Mouse (Mus musculus): ENCODE measurements around the gene Pax7. TPM values are rescaled to one million over a fixed set of nuclear protein-coding genes. Genes with fewer than 3 reads are reported as not detected.

Pax7 gene
- polyA plus RNA-seq, 1 experiment: 0.18 TPM

- H3K4me1 ChIP-seq (ENCODE audit: control insufficient read depth, insufficient read depth, low read length): no peaks in the 10 kb centered on the region
- no peak for TF ChIP-seq POLR2A (IDR thresholded peaks at IDR 0.05; ENCODE audit: borderline replicate concordance, extremely low read depth, low read depth, low read length)
- no peak for TF ChIP-seq CTCF (IDR thresholded peaks at IDR 0.05; ENCODE audit: insufficient read depth, low read length)
- H3K4me3 ChIP-seq (replicated peaks; ENCODE audit: extremely low read depth, low read depth, low read length): no peak overlapping the region
- DNase-seq: no peak
- 8% methylated on average over 18 of the region's 18 CpGs for WGBS
Measured at GRCm38 (mm10) chr4:139767115-139767718, 66.1 kb downstream of the Pax7 start.

- Histone ChIP-seq H3K4me3 (replicated peaks; ENCODE audit: extremely low read depth, low read depth, low read length) (no peak overlapping the region), H3K4me1 (ENCODE audit: control insufficient read depth, insufficient read depth, low read length) (no peaks in the 10 kb centered on the region)
- no peak for TF ChIP-seq CTCF (IDR thresholded peaks at IDR 0.05; ENCODE audit: insufficient read depth, low read length)
- no peak for TF ChIP-seq POLR2A (IDR thresholded peaks at IDR 0.05; ENCODE audit: borderline replicate concordance, extremely low read depth, low read depth, low read length)
- 13% methylated on average over 13 of the region's 13 CpGs for WGBS
- no peak for DNase-seq
Measured at GRCm38 (mm10) chr4:139761911-139762310, 71.4 kb downstream of the Pax7 start.

GRCm38 (mm10) chr4:139760736-139761135 lies 72.6 kb downstream of the Pax7 start:
- no peak overlapping the region for H3K4me3 ChIP-seq (replicated peaks; ENCODE audit: extremely low read depth, low read depth, low read length)
- TF ChIP-seq POLR2A (IDR thresholded peaks at IDR 0.05; ENCODE audit: borderline replicate concordance, extremely low read depth, low read depth, low read length): no peak
- TF ChIP-seq CTCF (IDR thresholded peaks at IDR 0.05; ENCODE audit: insufficient read depth, low read length): no peak
- no peak for DNase-seq
- H3K4me1 ChIP-seq (ENCODE audit: control insufficient read depth, insufficient read depth, low read length): no peaks in the 10 kb centered on the region
- WGBS: 69% methylated on average over 11 of the region's 11 CpGs

- no peak for TF ChIP-seq POLR2A (IDR thresholded peaks at IDR 0.05; ENCODE audit: borderline replicate concordance, extremely low read depth, low read depth, low read length)
- no peak for TF ChIP-seq CTCF (IDR thresholded peaks at IDR 0.05; ENCODE audit: insufficient read depth, low read length)
- WGBS: 22% methylated on average over 16 of the region's 17 CpGs
- Histone ChIP-seq H3K4me3 (replicated peaks; ENCODE audit: extremely low read depth, low read depth, low read length) (no peak overlapping the region), H3K4me1 (ENCODE audit: control insufficient read depth, insufficient read depth, low read length) (no peaks in the 10 kb centered on the region)
- no peak for DNase-seq
Measured at GRCm38 (mm10) chr4:139758512-139759340, 74.6 kb downstream of the Pax7 start.

GRCm38 (mm10) chr4:139756931-139757330 lies 76.4 kb downstream of the Pax7 start:
- TF ChIP-seq CTCF (IDR thresholded peaks at IDR 0.05; ENCODE audit: insufficient read depth, low read length) (no peak), POLR2A (IDR thresholded peaks at IDR 0.05; ENCODE audit: borderline replicate concordance, extremely low read depth, low read depth, low read length) (no peak)
- Histone ChIP-seq H3K4me3 (replicated peaks; ENCODE audit: extremely low read depth, low read depth, low read length) (no peak overlapping the region), H3K4me1 (ENCODE audit: control insufficient read depth, insufficient read depth, low read length) (no peaks in the 10 kb centered on the region)
- WGBS: 19% methylated on average over 12 of the region's 13 CpGs
- no peak for DNase-seq

- WGBS: 32% methylated on average over 11 of the region's 11 CpGs
- DNase-seq: no peak
Measured at GRCm38 (mm10) chr4:139754148-139754710, 79.1 kb downstream of the Pax7 start.

GRCm38 (mm10) chr4:139750926-139751325 lies 82.4 kb downstream of the Pax7 start:
- no peak for DNase-seq
- no peak for TF ChIP-seq POLR2A (IDR thresholded peaks at IDR 0.05; ENCODE audit: borderline replicate concordance, extremely low read depth, low read depth, low read length)
- no peak for TF ChIP-seq CTCF (IDR thresholded peaks at IDR 0.05; ENCODE audit: insufficient read depth, low read length)
- WGBS: 83% methylated on average over 5 of the region's 5 CpGs
- Histone ChIP-seq H3K4me1 (ENCODE audit: control insufficient read depth, insufficient read depth, low read length) (no peaks in the 10 kb centered on the region), H3K4me3 (replicated peaks; ENCODE audit: extremely low read depth, low read depth, low read length) (no peak overlapping the region)

More at GRCm38 (mm10) chr4:139754148-139754710, 79.1 kb downstream of the Pax7 start:
- Histone ChIP-seq H3K4me3 (replicated peaks; ENCODE audit: extremely low read depth, low read depth, low read length) (no peak overlapping the region), H3K4me1 (ENCODE audit: control insufficient read depth, insufficient read depth, low read length) (no peaks in the 10 kb centered on the region)
- TF ChIP-seq POLR2A (IDR thresholded peaks at IDR 0.05; ENCODE audit: borderline replicate concordance, extremely low read depth, low read depth, low read length) (no peak), CTCF (IDR thresholded peaks at IDR 0.05; ENCODE audit: insufficient read depth, low read length) (no peak)

GRCm38 (mm10) chr4:139747190-139747936 lies 86.0 kb downstream of the Pax7 start:
- DNase-seq: no peak
- TF ChIP-seq POLR2A (IDR thresholded peaks at IDR 0.05; ENCODE audit: borderline replicate concordance, extremely low read depth, low read depth, low read length) (no peak), CTCF (IDR thresholded peaks at IDR 0.05; ENCODE audit: insufficient read depth, low read length) (no peak)
- 46% methylated on average over 12 of the region's 12 CpGs for WGBS
- Histone ChIP-seq H3K4me3 (replicated peaks; ENCODE audit: extremely low read depth, low read depth, low read length) (no peak overlapping the region), H3K4me1 (ENCODE audit: control insufficient read depth, insufficient read depth, low read length) (no peaks in the 10 kb centered on the region)

- WGBS: 33% methylated on average over 12 of the region's 12 CpGs
Measured at GRCm38 (mm10) chr4:139746177-139746576, 87.2 kb downstream of the Pax7 start.

More at GRCm38 (mm10) chr4:139746177-139746576, 87.2 kb downstream of the Pax7 start:
- TF ChIP-seq CTCF (IDR thresholded peaks at IDR 0.05; ENCODE audit: insufficient read depth, low read length): no peak
- no peak for TF ChIP-seq POLR2A (IDR thresholded peaks at IDR 0.05; ENCODE audit: borderline replicate concordance, extremely low read depth, low read depth, low read length)
- Histone ChIP-seq H3K4me3 (replicated peaks; ENCODE audit: extremely low read depth, low read depth, low read length) (no peak overlapping the region), H3K4me1 (ENCODE audit: control insufficient read depth, insufficient read depth, low read length) (no peaks in the 10 kb centered on the region)
- no peak for DNase-seq

Measured in lung, adult 2 months (tissue).